Mouse (Mus musculus) hindbrain, postnatal 0 days (tissue): Measurements from ENCODE around the gene B430305J03Rik. TPM values are rescaled to one million over a fixed set of nuclear protein-coding genes. Genes with fewer than 3 reads are reported as not detected.

Source experiments
- ATAC-seq: fragments of 200-750 bp; cut with Nextera tagmentation; 2 replicates; pipeline ENCODE4 v1.8.0; 2017; ENCODE audit warnings: mild to moderate bottlenecking, moderate TSS enrichment, moderate library complexity
- DNase-seq: peaks from one replicate; pipeline ENCODE4 v3.0.0-alpha.2; 2015; ENCODE audit warnings: low spot score
- H3K27ac ChIP-seq: fragments of 300-500 bp; sonication (generic); 2 replicates; pipeline ENCODE4 v1.5.1; 2014; ENCODE audit warnings: mild to moderate bottlenecking
- H3K27me3 ChIP-seq: fragments of 300-500 bp; sonication (generic); 2 replicates; pipeline ENCODE4 v1.6.1; 2014; ENCODE audit warnings: low read length, mixed read lengths; ENCODE audit not compliant: insufficient read depth
- H3K36me3 ChIP-seq: fragments of 300-500 bp; sonication (generic); 2 replicates; pipeline ENCODE4 v1.6.1; 2014; ENCODE audit warnings: low read length, mixed read lengths; ENCODE audit not compliant: insufficient read depth
- H3K4me1 ChIP-seq: fragments of 300-500 bp; sonication (generic); 2 replicates; pipeline ENCODE4 v1.6.1; 2014; ENCODE audit warnings: antibody characterized with exemption, low read length, mixed read lengths; ENCODE audit not compliant: insufficient read depth
- H3K4me2 ChIP-seq: fragments of 300-500 bp; sonication (generic); 2 replicates; pipeline ENCODE4 v1.6.1; 2014; ENCODE audit warnings: low read depth, mild to moderate bottlenecking, low read length, moderate library complexity, mixed read lengths
- H3K4me3 ChIP-seq: fragments of 300-500 bp; sonication (generic); 2 replicates; pipeline ENCODE4 v1.5.1; 2014; ENCODE audit warnings: low read length
- H3K9ac ChIP-seq: fragments of 300-500 bp; sonication (generic); replicated peaks from 2 replicates; pipeline ENCODE4 v1.6.1; 2014; ENCODE audit warnings: mild to moderate bottlenecking, low read length, moderate library complexity, mixed read lengths
- H3K9me3 ChIP-seq: fragments of 300-500 bp; sonication (generic); 2 replicates; pipeline ENCODE4 v1.6.1; 2016; ENCODE audit warnings: low read length, mixed read lengths
- CTCF ChIP-seq: IDR thresholded peaks from 2 replicates; pipeline ENCODE4 v1.5.1; 2016; ENCODE audit warnings: antibody characterized with exemption, control low read depth, low read depth
- WGBS: fragments of 180-500 bp; shearing (Covaris S2); extraction: QIAGEN DNeasy Blood & Tissue Kit; methylation state at CpG from one replicate; pipeline ENCODE4 v1.1.7; 2014; 5-methylcytosine and 5-hydroxymethylcytosine counted together
- polyA plus RNA-seq: library from polyadenylated mRNA; unstranded; fragments of >200 nt; fragmentation: Nextera tagmentation; extraction: Ambion mirVana; gene quantifications from 2 replicates; pipeline ENCODE4 v1.2.1, GENCODE M21; 2015
- total RNA-seq: library from RNA; depleted of rRNA; stranded (reverse); fragments of >200 nt; gene quantifications from 2 replicates; pipeline ENCODE4 v1.2.3, GENCODE M21; 2014

B430305J03Rik gene
- total and polyA plus RNA-seq, 2 experiments from 2014 or later = 3.0 TPM; not detected in 1

GRCm38 (mm10) chr3:61363989-61364660 is 1.6 kb downstream of the B430305J03Rik start:
- no peaks in the 10 kb centered on the region for H3K9me3 ChIP-seq
- H3K27ac ChIP-seq = peak overlapping the region; percentile 87
- peak overlapping the region; percentile 93 for H3K4me2 ChIP-seq
- H3K27me3 ChIP-seq = no peaks in the 10 kb centered on the region
- DNase-seq (peak; percentile 96), ATAC-seq (peak; percentile 90)
- H3K4me3 ChIP-seq = peak overlapping the region; percentile 59
- peaks cover 5% of the 10 kb centered on the region; the same call in 1 of the 2 replicates for H3K4me1 ChIP-seq
- H3K36me3 ChIP-seq = no peaks in the 10 kb centered on the region
- 0% methylated on average over 51 of the region's 51 CpGs for WGBS
- peak overlapping the region; percentile 89 for H3K9ac ChIP-seq
- TF ChIP-seq CTCF = no peak

- DNase-seq (peak; percentile 97), ATAC-seq (peak; percentile 94)
- H3K27me3 ChIP-seq = no peaks in the 10 kb centered on the region
- peak overlapping the region; percentile 59 for H3K4me3 ChIP-seq
- peaks cover 5% of the 10 kb centered on the region; the same call in 1 of the 2 replicates for H3K4me1 ChIP-seq
- TF ChIP-seq CTCF = no peak
- no peaks in the 10 kb centered on the region for H3K9me3 ChIP-seq
- under 1% methylated on average over 30 of the region's 30 CpGs for WGBS
- no peaks in the 10 kb centered on the region for H3K36me3 ChIP-seq
- H3K4me2 ChIP-seq = peak overlapping the region; percentile 93
- peak overlapping the region; percentile 89 for H3K9ac ChIP-seq
- H3K27ac ChIP-seq = peak overlapping the region; percentile 87
Measured at GRCm38 (mm10) chr3:61363161-61363988, 2.4 kb downstream of the B430305J03Rik start.

GRCm38 (mm10) chr3:61362821-61363160 is 3.0 kb downstream of the B430305J03Rik start:
- TF ChIP-seq CTCF = no peak
- H3K9me3 ChIP-seq = no peaks in the 10 kb centered on the region
- H3K9ac ChIP-seq = peak overlapping the region; percentile 53
- H3K27me3 ChIP-seq = no peaks in the 10 kb centered on the region
- no peaks in the 10 kb centered on the region for H3K36me3 ChIP-seq
- H3K4me3 ChIP-seq = peak overlapping the region; percentile 59
- peaks cover 4% of the 10 kb centered on the region; the same call in 1 of the 2 replicates for H3K4me1 ChIP-seq
- peak overlapping the region; percentile 84 for H3K27ac ChIP-seq
- no peak for DNase-seq
- peak overlapping the region; percentile 93 for H3K4me2 ChIP-seq
- 4% methylated on average over 9 of the region's 9 CpGs for WGBS
- ATAC-seq = no peak

GRCm38 (mm10) chr3:61361338-61361737 is 4.4 kb downstream of the B430305J03Rik start, which contains the start of gene Rap2b:
Rap2b (plus strand) TSS chr3:61361638.
- DNase-seq (no peak), ATAC-seq (no peak)
- WGBS = 88% methylated on average over 1 of the region's 1 CpGs
- Histone ChIP-seq H3K4me2 (no peak within 1 kb of the TSS; the same call in 1 of the 2 replicates), H3K36me3 (no peaks in the 10 kb centered on the region), H3K9ac (no peak within 1 kb of the TSS), H3K4me1 (no peaks in the 10 kb centered on the region; the same call in 1 of the 2 replicates), H3K27ac (no peak within 1 kb of the TSS), H3K27me3 (no peaks in the 10 kb centered on the region), H3K4me3 (no peak within 1 kb of the TSS), H3K9me3 (no peaks in the 10 kb centered on the region)
- no peak for TF ChIP-seq CTCF

GRCm38 (mm10) chr3:61358756-61359293 is 6.9 kb downstream of the B430305J03Rik start:
- 54% methylated on average over 7 of the region's 7 CpGs for WGBS
- no peak overlapping the region for H3K27ac ChIP-seq
- ATAC-seq = no peak
- no peaks in the 10 kb centered on the region for H3K9me3 ChIP-seq
- no peak overlapping the region for H3K4me3 ChIP-seq
- no peak overlapping the region for H3K9ac ChIP-seq
- no peak overlapping the region for H3K4me2 ChIP-seq
- no peak for DNase-seq
- TF ChIP-seq CTCF = 0 out of 2 replicates have a peak, but pooled peaks have one; percentile 2
- H3K4me1 ChIP-seq = no peaks in the 10 kb centered on the region; the same call in 1 of the 2 replicates
- no peaks in the 10 kb centered on the region for H3K27me3 ChIP-seq
- H3K36me3 ChIP-seq = no peaks in the 10 kb centered on the region

GRCm38 (mm10) chr3:61358107-61358506 is 7.6 kb downstream of the B430305J03Rik start:
- no peaks in the 10 kb centered on the region for H3K36me3 ChIP-seq
- H3K9me3 ChIP-seq = no peaks in the 10 kb centered on the region
- ATAC-seq (no peak), DNase-seq (peak; percentile 74)
- no peak for TF ChIP-seq CTCF
- H3K4me3 ChIP-seq = no peak overlapping the region
- WGBS = 35% methylated on average over 6 of the region's 6 CpGs
- no peaks in the 10 kb centered on the region for H3K27me3 ChIP-seq
- H3K4me2 ChIP-seq = no peak overlapping the region
- H3K4me1 ChIP-seq = no peaks in the 10 kb centered on the region; the same call in 1 of the 2 replicates
- H3K9ac ChIP-seq = no peak overlapping the region
- H3K27ac ChIP-seq = no peak overlapping the region
